Mouse (Mus musculus): ENCODE results near the gene Gm12169.

DNA sequence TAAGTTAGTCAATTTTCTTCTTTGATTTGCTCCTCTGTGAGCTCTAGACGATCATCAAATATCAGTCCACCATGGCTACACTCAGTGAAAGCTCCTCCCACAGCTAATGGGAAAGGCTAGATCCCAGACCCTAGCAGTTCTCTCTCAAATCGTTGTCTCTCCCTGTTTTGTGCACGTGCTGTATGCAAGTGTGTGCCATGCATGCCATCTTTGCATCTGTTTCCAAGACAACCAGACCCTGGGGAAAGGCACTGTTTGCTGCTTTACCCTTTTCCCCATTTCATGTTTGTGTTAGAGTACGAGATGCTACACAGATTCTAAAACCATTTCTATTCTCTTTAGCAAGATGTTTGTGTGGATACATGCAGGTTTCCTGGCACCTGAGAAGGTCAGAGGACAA, 13.0 kb downstream of the Gm12169 start:
- TF ChIP-seq POLR2A (IDR thresholded peaks at IDR 0.05; ENCODE audit: borderline replicate concordance, control insufficient read depth, low read depth, low read length) (no peak), CTCF (IDR thresholded peaks at IDR 0.05; ENCODE audit: control insufficient read depth, insufficient read depth, low read length) (no peak)
